Mouse (Mus musculus) kidney, adult 2 months (tissue): ENCODE data around the gene G430095P16Rik. TPM values are rescaled to one million over a fixed set of nuclear protein-coding genes. Genes with fewer than 3 reads are reported as not detected.

ENCODE experiments used
- DNase-seq: peaks from one replicate; pipeline ENCODE4 v3.0.0; 2021
- H3K27ac ChIP-seq: fragments of 200-500 bp; 2 replicates; pipeline ENCODE4 v1.5.1; 2012; ENCODE audit warnings: low read depth, low read length, control low read depth, inconsistent platforms; ENCODE audit not compliant: insufficient read depth
- H3K27me3 ChIP-seq: fragments of 200-500 bp; replicated peaks from 2 replicates; pipeline ENCODE4 v1.6.1; 2012; ENCODE audit warnings: mild to moderate bottlenecking, moderate library complexity, low read length, inconsistent platforms; ENCODE audit not compliant: control insufficient read depth, insufficient read depth
- H3K36me3 ChIP-seq: fragments of 200-500 bp; 2 replicates; pipeline ENCODE4 v1.6.1; 2012; ENCODE audit warnings: mild to moderate bottlenecking, moderate library complexity, low read length, inconsistent platforms; ENCODE audit not compliant: control insufficient read depth, insufficient read depth
- H3K4me1 ChIP-seq: fragments of 200-500 bp; 2 replicates; pipeline ENCODE4 v1.6.1; 2011; ENCODE audit warnings: low read length; ENCODE audit not compliant: control insufficient read depth, insufficient read depth
- H3K4me3 ChIP-seq: fragments of 200-500 bp; 2 replicates; pipeline ENCODE4 v1.5.1; 2011; ENCODE audit warnings: mild to moderate bottlenecking, low read depth, low read length, control low read depth; ENCODE audit not compliant: insufficient read depth
- CTCF ChIP-seq: fragments of 200-500 bp; conservative IDR thresholded peaks from 2 replicates; pipeline ENCODE4 v1.5.1; 2011; ENCODE audit warnings: low read depth, mild to moderate bottlenecking, control low read depth, low read length, moderate library complexity, mixed read lengths; ENCODE audit not compliant: insufficient read depth, insufficient read length
- POLR2A ChIP-seq: fragments of 200-500 bp; IDR thresholded peaks from one replicate; pipeline ENCODE4 v1.6.1; 2011; ENCODE audit warnings: low read depth, low read length, control low read depth
- WGBS: fragments of 180-500 bp; shearing (Covaris S2); methylation state at CpG from one replicate; pipeline ENCODE4 v1.1.7; 2018; 5-methylcytosine and 5-hydroxymethylcytosine counted together
- polyA plus RNA-seq: library from polyadenylated mRNA; depleted of rRNA; stranded (reverse); fragments of >200 nt; gene quantifications from 2 replicates; pipeline ENCODE4 v1.2.3, GENCODE M21; 2012

Gene G430095P16Rik
- polyA plus RNA-seq, 1 experiment, result 0.81 TPM

- Histone ChIP-seq H3K36me3 (no peaks in the 10 kb centered on the region), H3K27ac (no peak overlapping the region), H3K4me3 (no peak overlapping the region), H3K27me3 (peaks cover 4% of the 10 kb centered on the region; the same call in 1 of the 2 replicates), H3K4me1 (no peaks in the 10 kb centered on the region)
- TF ChIP-seq POLR2A (no peak), CTCF (peak; percentile 92)
- 26% methylated on average over 12 of the region's 12 CpGs for WGBS
- DNase-seq, result peak; percentile 88
Measured at GRCm38 (mm10) chr8:84708774-84709475, 13.9 kb upstream of the G430095P16Rik start.

GRCm38 (mm10) chr8:84709931-84710330, 12.9 kb upstream of the G430095P16Rik start:
- H3K27ac ChIP-seq, result no peak overlapping the region
- H3K36me3 ChIP-seq, result no peaks in the 10 kb centered on the region
- WGBS, result 83% methylated on average over 1 of the region's 1 CpGs
- no peaks in the 10 kb centered on the region for H3K4me1 ChIP-seq
- no peak for TF ChIP-seq CTCF
- TF ChIP-seq POLR2A, result no peak
- no peak for DNase-seq
- peaks cover 4% of the 10 kb centered on the region; the same call in 1 of the 2 replicates for H3K27me3 ChIP-seq
- no peak overlapping the region for H3K4me3 ChIP-seq

- Histone ChIP-seq H3K27ac (0 out of 2 replicates have a peak overlapping the region, but pooled peaks have one; percentile 27), H3K4me3 (no peak overlapping the region), H3K4me1 (no peaks in the 10 kb centered on the region), H3K36me3 (no peaks in the 10 kb centered on the region), H3K27me3 (no peaks in the 10 kb centered on the region)
- 53% methylated on average over 3 of the region's 3 CpGs for WGBS
- no peak for DNase-seq
- TF ChIP-seq POLR2A (no peak), CTCF (no peak)
Measured at GRCm38 (mm10) chr8:84711312-84711711, 11.5 kb upstream of the G430095P16Rik start.

- no peaks in the 10 kb centered on the region for H3K4me1 ChIP-seq
- no peak for DNase-seq
- H3K27me3 ChIP-seq, result no peaks in the 10 kb centered on the region
- H3K36me3 ChIP-seq, result no peaks in the 10 kb centered on the region
- peak overlapping the region; percentile 78 for H3K27ac ChIP-seq
- WGBS, result 33% methylated on average over 11 of the region's 11 CpGs
- H3K4me3 ChIP-seq, result no peak overlapping the region
- TF ChIP-seq POLR2A (no peak), CTCF (no peak)
Measured at GRCm38 (mm10) chr8:84711933-84712758, 10.7 kb upstream of the G430095P16Rik start.

- no peaks in the 10 kb centered on the region for H3K27me3 ChIP-seq
- 29% methylated on average over 3 of the region's 3 CpGs for WGBS
- H3K4me1 ChIP-seq, result no peaks in the 10 kb centered on the region
- TF ChIP-seq CTCF, result no peak
- no peak for TF ChIP-seq POLR2A
- no peak for DNase-seq
- peak overlapping the region; percentile 2; the same call in 1 of the 2 replicates for H3K27ac ChIP-seq
- H3K36me3 ChIP-seq, result no peaks in the 10 kb centered on the region
- H3K4me3 ChIP-seq, result no peak overlapping the region
Measured at GRCm38 (mm10) chr8:84712759-84713120, 10.1 kb upstream of the G430095P16Rik start.

GRCm38 (mm10) chr8:84713381-84713780, 9.4 kb upstream of the G430095P16Rik start:
- Histone ChIP-seq H3K4me3 (no peak overlapping the region), H3K36me3 (no peaks in the 10 kb centered on the region), H3K4me1 (no peaks in the 10 kb centered on the region), H3K27ac (peak overlapping the region; percentile 2; the same call in 1 of the 2 replicates), H3K27me3 (no peaks in the 10 kb centered on the region)
- 62% methylated on average over 4 of the region's 4 CpGs for WGBS
- TF ChIP-seq POLR2A (no peak), CTCF (no peak)
- DNase-seq, result no peak

- Histone ChIP-seq H3K4me1 (no peaks in the 10 kb centered on the region), H3K36me3 (no peaks in the 10 kb centered on the region), H3K27ac (no peak overlapping the region), H3K4me3 (no peak overlapping the region), H3K27me3 (no peaks in the 10 kb centered on the region)
- DNase-seq, result no peak
- WGBS, result 82% methylated on average over 4 of the region's 4 CpGs
- TF ChIP-seq POLR2A (no peak), CTCF (no peak)
Measured at GRCm38 (mm10) chr8:84714161-84714560, 8.6 kb upstream of the G430095P16Rik start.
